Mouse (Mus musculus) spleen, adult 10 weeks (tissue): ENCODE data around the gene Nlrc5. TPM values are rescaled to one million over a fixed set of nuclear protein-coding genes. Genes with fewer than 3 reads are reported as not detected.

ENCODE experiments used
- polyA plus RNA-seq: library from polyadenylated mRNA; stranded (reverse); fragments of 350-450 nt; fragmentation: Illumina TruSeq; extraction: RNeasy Lipid Tissue Mini Kit (QIAGEN cat#74804); gene quantifications from one replicate; pipeline ENCODE4 v1.2.3, GENCODE M21; 2015; ENCODE audit warnings: low replicate concordance; ENCODE audit not compliant: insufficient read depth

Nlrc5 gene
- 158 TPM for polyA plus RNA-seq

DNA sequence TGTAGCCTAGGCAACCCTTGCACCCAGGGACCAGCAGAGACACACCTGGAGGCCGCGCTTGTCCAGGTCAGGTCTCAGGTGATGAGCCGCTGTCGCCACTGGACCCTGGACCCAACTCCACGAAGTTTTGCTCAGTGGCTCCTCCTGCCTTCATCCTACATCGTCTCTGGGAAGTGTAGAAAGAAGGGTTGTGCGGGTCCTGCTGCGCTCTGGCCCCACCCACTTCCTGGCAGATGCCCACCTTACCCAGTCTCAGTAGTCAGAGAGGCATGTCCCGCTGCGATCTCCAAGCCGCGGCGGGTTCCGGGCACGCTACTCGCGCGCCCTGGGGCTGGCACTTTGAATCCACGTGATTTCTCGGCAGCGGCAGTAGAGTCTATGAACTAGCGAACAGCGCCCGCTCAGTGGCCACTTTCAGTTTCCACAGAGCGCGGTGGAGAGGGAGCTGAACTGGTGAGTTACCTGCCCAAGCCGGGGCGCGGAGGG is at the start of gene Nlrc5:
Gene Nlrc5, plus strand, starts transcription at position 376 of the 486 bp plus-strand sequence.

DNA sequence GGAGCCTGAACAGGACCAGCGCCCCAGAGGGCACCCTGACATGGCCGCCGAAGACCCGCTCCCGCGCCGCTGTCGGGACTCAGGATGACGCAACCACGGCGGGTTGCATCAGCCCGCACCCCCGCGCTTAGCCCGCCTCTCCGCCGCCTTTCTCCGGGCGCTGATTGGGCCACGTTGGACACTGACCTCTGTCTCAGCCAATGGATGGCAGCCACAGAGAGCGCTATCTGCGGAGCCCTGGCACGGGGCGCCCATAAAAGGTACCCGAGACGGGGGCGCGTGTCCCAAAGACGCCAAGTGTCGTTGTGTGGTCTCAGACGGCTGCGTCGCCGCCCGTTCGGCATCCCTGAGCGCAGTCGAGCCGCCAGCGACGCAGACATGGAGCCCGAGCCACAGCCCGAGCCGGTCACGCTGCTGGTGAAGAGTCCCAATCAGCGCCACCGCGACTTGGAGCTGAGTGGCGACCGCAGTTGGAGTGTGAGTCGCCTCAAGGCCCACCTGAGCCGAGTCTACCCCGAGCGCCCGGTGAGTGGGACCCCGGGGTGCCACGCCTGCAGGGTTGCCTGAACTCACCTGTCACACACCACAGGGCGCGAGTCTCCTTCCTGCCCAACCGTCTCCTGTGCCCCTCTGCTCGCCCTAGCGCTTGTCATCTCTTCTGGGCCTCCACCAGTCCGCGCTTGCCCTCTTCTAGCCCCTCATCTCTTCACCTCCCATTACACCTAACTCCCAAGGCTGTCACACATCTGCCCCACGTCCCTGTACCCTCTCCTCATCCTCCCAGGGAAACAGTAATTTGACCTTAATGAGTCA is 47.7 kb upstream of the Nlrc5 start, which contains the start of gene Herpud1:
Gene Herpud1, plus strand, starts transcription at position 225 of the 813 bp plus-strand sequence.

DNA sequence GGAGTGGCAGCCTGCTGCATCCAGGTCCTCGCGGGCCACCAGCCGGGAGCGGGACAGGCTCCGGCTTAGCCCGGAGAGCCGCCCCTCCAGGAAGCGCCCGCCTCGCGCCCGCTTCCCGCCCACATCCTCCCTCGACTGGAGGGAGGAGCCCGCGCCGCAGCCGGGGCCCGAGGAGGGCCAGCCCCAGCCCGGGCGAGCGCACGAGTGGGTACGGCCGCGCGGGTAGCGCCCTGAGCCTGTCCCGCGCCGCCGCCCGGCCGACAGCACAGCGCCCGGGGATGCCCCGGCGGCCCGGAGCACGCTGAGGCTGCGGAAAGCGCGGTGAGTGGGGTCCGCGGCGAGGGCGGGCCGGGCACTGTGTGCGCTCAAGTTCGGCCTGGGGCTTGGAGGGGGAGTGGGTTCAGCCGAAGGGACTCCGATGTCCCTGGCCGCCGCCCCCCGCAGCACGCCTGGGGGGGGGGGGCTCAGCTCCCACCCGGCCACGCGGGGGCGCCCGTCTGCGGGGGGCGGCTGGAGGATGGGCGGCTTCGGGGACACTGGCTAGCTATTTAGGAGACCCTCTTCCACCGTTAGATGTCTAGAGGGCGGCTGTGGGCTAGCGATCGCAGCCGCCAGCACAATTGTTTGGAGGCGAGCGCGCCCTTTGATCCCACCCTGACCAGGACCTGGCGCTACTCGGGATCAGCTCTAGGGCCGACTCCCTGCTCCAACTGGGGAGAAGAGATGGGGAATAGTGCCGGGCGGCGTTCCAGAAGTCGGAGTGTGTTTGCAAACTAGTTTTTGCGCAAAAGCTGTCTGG is 98.9 kb downstream of the Nlrc5 start, which contains the start of gene Cpne2:
Gene Cpne2, plus strand, starts transcription at position 118 of the 799 bp plus-strand sequence.

Other genes with a start within 250 kb of the Nlrc5 start
- gene Nup93, start 219.8 kb upstream of the Nlrc5 start, polyA plus RNA-seq = 39.3 TPM
- gene Slc12a3, start 105.2 kb upstream of the Nlrc5 start, polyA plus RNA-seq = 1.5 TPM
- gene Herpud1, start 47.9 kb upstream of the Nlrc5 start, polyA plus RNA-seq = 170 TPM
- 9.9 TPM for gene Cpne2, start 98.6 kb downstream of the Nlrc5 start, polyA plus RNA-seq
- gene Rspry1, start 167.6 kb downstream of the Nlrc5 start, polyA plus RNA-seq = 34.5 TPM
- 73.8 TPM for gene Fam192a, start 167.6 kb downstream of the Nlrc5 start, polyA plus RNA-seq
- 81.5 TPM for gene Arl2bp, start 232.2 kb downstream of the Nlrc5 start, polyA plus RNA-seq